Mouse (Mus musculus) spleen, adult 18-20 months (tissue): ENCODE measurements around the gene 1700028P14Rik.
"Not testable (repeated sequence)": the region's sequence is repeated elsewhere in the genome, so short reads cannot be mapped to it uniquely, and the experiment has no call there.

Experiments
- DNase-seq, 2 experiments: peaks; one replicate each; pipeline ENCODE4 v3.0.0; 2022; ENCODE audit warnings: mixed read lengths in 2 of 2

The 1700028P14Rik gene

GRCm38 (mm10) chr19:23652644-23653043 lies at the start of gene 1700028P14Rik:
1700028P14Rik (minus strand) TSS chr19:23652812.
- DNase-seq, result no peak

GRCm38 (mm10) chr19:23699131-23699530 lies 46.5 kb upstream of the 1700028P14Rik start:
- no peak for DNase-seq

GRCm38 (mm10) chr19:23698366-23698765 lies 45.8 kb upstream of the 1700028P14Rik start:
- no peak for DNase-seq

- no peak for DNase-seq
These were observed 45.2 kb upstream of the 1700028P14Rik start for GRCm38 (mm10) chr19:23697861-23698260.

GRCm38 (mm10) chr19:23694344-23694743 lies 41.7 kb upstream of the 1700028P14Rik start:
- DNase-seq, result no peak

- DNase-seq, result no peak
These were observed 35.9 kb upstream of the 1700028P14Rik start for GRCm38 (mm10) chr19:23688421-23688946.

- peak; percentile 85 to 93 for DNase-seq
These were observed 34.8 kb upstream of the 1700028P14Rik start, which contains the start of gene Ptar1 for GRCm38 (mm10) chr19:23687296-23688021. Ptar1 (plus strand) TSS chr19:23687429.

- DNase-seq, result no peak
These were observed 34.3 kb upstream of the 1700028P14Rik start for GRCm38 (mm10) chr19:23686962-23687295.

GRCm38 (mm10) chr19:23675656-23676055 lies 23.0 kb upstream of the 1700028P14Rik start:
- DNase-seq, result not testable (repeated sequence)

- no peak for DNase-seq
These were observed 20.4 kb upstream of the 1700028P14Rik start for GRCm38 (mm10) chr19:23673021-23673420.

- no peak for DNase-seq
These were observed 15.6 kb upstream of the 1700028P14Rik start for GRCm38 (mm10) chr19:23668142-23668655.

- no peak for DNase-seq
These were observed 11.5 kb upstream of the 1700028P14Rik start for GRCm38 (mm10) chr19:23664083-23664482.

GRCm38 (mm10) chr19:23658350-23658749 lies 5.7 kb upstream of the 1700028P14Rik start:
- no peak for DNase-seq

GRCm38 (mm10) chr19:23657261-23657932 lies 4.8 kb upstream of the 1700028P14Rik start:
- no peak for DNase-seq

- no peak for DNase-seq
These were observed 542 bp upstream of the 1700028P14Rik start for GRCm38 (mm10) chr19:23653154-23653553.

GRCm38 (mm10) chr19:23647308-23647707 lies 5.3 kb downstream of the 1700028P14Rik start:
- no peak for DNase-seq

- no peak for DNase-seq
These were observed 7.3 kb downstream of the 1700028P14Rik start for GRCm38 (mm10) chr19:23645347-23645746.

- no peak for DNase-seq
These were observed 8.8 kb downstream of the 1700028P14Rik start for GRCm38 (mm10) chr19:23643819-23644218.

GRCm38 (mm10) chr19:23636786-23637185 lies 15.8 kb downstream of the 1700028P14Rik start:
- no peak for DNase-seq

- DNase-seq, result no peak
These were observed 20.8 kb downstream of the 1700028P14Rik start for GRCm38 (mm10) chr19:23631611-23632492.

- DNase-seq, result no peak
These were observed 38.3 kb downstream of the 1700028P14Rik start for GRCm38 (mm10) chr19:23614268-23614667.

GRCm38 (mm10) chr19:23609724-23610123 lies 42.9 kb downstream of the 1700028P14Rik start:
- DNase-seq, result no peak

- DNase-seq, result no peak
These were observed 44.7 kb downstream of the 1700028P14Rik start for GRCm38 (mm10) chr19:23607951-23608350.
